Mouse (Mus musculus) liver, adult (tissue): ENCODE measurements around the gene Hnrnph1.

Source experiments
- GATA4 ChIP-seq: IDR thresholded peaks from 2 replicates; pipeline ENCODE4 v1.6.1; 2014; ENCODE audit warnings: mild to moderate bottlenecking, low read length; ENCODE audit not compliant: insufficient replicate concordance

Gene Hnrnph1

GRCm38 (mm10) chr11:50387697-50388096, 10.9 kb downstream of the Hnrnph1 start:
- TF ChIP-seq GATA4, result no peak

DNA sequence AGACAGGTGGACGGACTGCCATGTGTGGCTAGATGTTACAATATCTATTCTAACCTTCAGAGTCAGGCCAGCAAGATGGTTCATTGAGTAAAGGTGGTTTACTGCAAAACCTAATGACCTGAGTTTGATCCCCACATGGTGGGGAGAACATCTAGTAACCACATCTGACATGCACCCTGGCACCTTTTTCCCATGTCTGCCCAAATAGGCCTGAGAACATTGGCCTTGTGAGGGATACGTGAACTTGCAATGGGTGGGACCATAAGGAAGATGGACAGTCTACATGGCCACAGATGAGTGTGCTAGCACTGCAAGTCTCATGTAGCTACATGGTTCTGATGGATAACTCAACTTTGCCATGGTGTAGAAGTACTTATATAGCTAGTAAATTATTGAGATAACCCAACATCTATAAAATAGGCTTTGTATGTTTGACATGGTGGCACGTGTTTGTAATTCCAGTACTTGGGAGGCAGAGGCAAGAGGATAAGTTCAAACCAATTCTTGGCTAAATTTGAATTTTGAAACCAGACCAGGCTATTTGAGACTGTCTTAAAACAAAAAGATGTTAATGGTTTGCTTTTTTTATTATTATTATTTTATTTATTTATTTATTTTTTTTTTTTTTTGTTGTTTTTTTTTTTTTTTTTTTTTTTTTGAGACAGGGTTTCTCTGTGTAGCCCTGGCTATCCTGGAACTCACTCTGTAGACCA, 11.6 kb downstream of the Hnrnph1 start:
- no peak for TF ChIP-seq GATA4

- TF ChIP-seq GATA4, result no peak
Observed at GRCm38 (mm10) chr11:50389011-50389410, 12.2 kb downstream of the Hnrnph1 start.

GRCm38 (mm10) chr11:50389616-50390015, 12.8 kb downstream of the Hnrnph1 start:
- TF ChIP-seq GATA4, result no peak

DNA sequence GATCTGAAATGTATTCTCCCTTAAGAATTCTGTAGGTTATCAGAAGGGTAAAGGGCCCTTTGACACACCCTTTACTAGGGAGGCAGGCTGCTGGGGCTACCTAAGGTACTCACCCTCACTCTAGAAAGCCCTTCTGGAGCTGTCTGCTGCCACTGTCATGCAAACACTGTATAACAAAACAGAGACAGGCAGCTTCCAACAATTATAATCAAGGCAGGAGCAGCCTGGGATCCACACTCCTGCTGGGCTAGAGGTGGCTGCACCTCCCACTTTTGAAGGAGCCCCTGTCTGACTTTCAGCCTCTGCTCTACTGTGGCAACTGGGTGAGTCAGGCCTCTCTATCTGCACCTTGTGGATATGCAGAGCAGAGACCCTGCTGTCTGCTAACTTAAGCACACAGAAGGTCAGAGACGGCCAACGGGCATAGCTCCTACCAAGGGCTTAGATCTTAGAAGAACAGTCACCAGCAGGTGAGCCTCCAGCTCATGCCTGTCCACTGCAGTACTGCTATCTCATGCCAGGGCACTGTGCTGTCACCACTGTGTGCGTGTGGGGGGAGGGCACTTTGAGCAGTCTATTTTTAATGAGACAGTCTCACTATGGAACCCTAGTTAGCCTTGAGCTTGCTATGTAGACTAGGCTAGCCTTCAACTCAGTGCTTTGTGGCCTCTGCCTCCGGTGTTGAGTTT, 14.6 kb downstream of the Hnrnph1 start:
- no peak for TF ChIP-seq GATA4

GRCm38 (mm10) chr11:50393306-50393705, 16.5 kb downstream of the Hnrnph1 start:
- TF ChIP-seq GATA4, result no peak

DNA sequence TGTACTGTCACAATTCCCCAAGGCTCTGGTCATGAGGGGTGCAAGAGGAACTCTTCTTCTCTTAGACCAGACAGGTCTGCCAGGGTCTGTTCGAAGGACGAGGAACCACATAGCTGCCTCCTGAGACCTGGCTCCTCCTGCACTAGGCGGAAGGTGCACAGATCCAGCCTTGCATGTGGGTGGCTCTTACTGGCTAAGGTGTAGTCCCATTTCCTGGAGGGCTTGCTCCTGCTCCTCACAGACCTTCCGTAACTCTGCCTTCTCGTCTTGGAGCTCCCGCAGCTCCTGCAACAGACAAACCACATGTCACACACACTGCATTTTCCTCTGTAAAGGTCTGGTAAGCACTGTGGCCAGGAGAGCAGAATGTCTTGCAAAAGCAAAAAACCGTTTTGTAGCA, 17.9 kb downstream of the Hnrnph1 start:
- TF ChIP-seq GATA4, result no peak

GRCm38 (mm10) chr11:50396766-50397307, 20.0 kb downstream of the Hnrnph1 start:
- TF ChIP-seq GATA4, result no peak

- TF ChIP-seq GATA4, result no peak
Observed at GRCm38 (mm10) chr11:50397316-50397715, 20.5 kb downstream of the Hnrnph1 start.

- no peak for TF ChIP-seq GATA4
Observed at GRCm38 (mm10) chr11:50398803-50399202, 22.0 kb downstream of the Hnrnph1 start.

DNA sequence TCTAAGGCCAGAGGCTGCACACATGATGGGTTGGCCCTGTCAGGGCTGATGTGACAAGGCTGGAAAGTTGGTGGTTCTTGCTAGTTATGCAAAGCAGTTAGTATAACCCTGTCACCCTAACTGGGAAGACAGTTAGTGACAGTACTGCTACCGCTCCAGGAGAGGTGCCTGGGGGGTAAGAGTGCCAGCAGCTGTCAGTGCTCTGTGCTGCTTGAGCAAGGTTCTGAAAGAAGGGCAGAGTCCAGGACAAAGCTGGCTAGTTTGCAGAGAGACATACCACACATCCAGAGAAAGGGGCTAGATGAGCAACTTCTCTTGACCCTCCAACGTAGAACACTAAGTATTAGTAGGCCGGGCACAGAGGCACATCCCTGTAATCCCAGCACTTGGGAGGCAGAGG, 25.7 kb downstream of the Hnrnph1 start:
- TF ChIP-seq GATA4, result no peak

- no peak for TF ChIP-seq GATA4
Observed at GRCm38 (mm10) chr11:50403367-50404014, 26.7 kb downstream of the Hnrnph1 start.

DNA sequence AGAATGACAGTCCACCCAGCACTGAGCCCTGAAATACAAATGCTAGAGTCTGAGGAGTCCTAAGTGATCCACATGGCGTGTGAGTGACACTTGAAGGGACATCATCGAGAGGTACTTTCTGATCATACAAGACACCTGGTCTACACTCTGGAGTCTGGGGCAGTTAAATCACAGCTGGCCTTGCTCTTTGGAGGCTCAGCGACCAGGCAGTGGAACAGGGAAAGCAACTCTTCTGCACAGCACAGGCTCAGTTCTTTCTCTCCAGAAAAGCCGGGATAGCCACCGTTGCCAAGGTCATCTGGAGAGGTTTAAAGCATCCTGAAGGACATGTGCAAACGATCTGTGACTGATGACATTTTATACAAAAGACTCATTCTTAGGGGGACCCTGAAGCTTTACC, 30.4 kb downstream of the Hnrnph1 start:
- TF ChIP-seq GATA4, result no peak

DNA sequence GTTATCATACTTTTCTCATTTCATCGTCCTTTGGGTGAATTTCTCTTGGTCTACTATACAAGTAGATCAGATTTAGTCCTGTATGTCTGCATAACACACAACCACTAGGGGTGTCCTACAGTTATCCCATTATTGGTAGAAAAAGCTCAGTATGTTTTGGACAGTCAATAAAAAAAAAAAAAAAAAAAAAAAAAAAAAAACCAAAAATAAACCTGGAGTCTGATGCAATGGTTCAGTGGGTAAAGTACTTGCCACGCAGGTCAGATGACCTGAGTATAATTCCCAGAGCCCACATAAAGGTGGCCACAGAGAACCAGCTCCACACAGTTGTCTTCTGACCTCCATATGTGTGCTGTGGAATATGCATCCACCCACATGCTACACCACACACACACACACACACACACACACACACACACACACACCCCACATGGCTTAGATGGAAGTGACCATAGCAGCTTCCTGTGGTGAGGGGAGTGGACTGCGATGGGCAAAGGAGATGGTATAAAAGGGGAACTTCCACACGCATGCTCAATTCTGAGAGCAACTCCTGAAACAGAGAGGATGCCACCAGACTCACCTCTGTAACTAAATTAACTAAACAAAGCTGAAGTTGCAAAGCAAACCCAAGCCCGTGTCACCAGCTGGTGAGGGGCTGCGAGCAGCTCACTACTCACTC, 38.9 kb downstream of the Hnrnph1 start:
- no peak for TF ChIP-seq GATA4

DNA sequence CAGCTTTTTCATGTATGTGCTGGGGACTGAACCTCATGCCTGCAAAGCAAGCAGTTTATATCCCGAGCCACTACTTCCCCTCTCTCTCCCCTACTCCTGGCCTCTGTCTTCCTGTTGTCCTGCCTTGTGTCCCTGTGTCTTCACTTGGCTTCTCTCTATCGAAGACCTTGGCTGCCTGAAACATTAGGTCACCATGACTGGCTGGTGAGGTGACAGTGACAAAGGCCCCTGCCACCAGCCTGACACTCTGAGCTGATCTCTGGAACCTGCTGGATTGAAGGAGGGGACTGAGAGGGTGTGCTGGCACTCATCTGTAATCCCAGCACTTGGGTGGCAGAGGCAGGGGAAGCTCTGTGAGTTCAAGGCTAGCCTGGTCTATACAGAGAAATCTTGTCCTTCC, 41.1 kb downstream of the Hnrnph1 start:
- TF ChIP-seq GATA4, result no peak
